17 mouse cellular contexts compared by ENCODE assay signal in the genomic region with DNA sequence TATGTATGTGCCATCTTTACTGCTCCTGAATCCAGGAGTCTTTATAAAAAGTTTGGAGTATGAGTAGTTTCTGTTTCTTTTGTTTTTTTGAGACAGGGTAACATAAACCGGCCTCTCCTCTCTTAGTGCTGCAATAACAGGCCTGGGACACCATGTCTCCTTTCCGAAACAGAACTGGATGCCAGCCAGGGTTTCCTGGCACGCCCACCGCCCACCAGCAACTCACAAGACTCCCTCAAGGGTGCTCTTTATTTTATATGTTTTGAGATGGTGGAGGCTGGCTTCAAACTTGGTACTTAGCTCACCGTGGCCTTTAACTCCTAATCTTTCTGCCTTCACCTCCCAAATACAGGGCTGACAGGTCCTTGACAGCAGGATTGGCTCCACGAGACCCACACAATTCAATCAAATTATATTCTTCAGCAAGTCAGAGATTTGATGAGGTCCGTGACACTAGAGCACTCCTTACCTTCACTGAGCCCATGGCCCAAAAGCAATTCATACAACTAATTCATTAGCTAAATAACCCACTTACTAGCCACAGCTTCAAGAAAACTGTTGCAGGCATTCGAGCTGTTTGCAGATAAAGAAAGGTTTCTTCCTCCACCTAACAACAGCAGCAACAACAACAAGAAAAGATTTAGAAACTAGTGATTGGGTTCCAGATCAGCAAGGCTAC. TPM values are rescaled to one million over a fixed set of nuclear protein-coding genes. Genes with fewer than 3 reads are reported as not detected.
A peak's percentile ranks its signal among the peaks of the same experiment; 100 is the strongest.
DNase-seq lines count a peak whose midpoint lies in the region; ATAC-seq lines count a peak whose summit lies in the region.
"Had no signal": no experiment of that assay in that cellular context is flagged by ENCODE, and none has a peak within 500 bp of the region (broad histone marks: within the 10 kb centered on the region; RNA-seq: fewer than 3 reads in every experiment).

No protein-coding gene starts in this region.

- no peak overlapping the region for H3K4me3 ChIP-seq in liver, embryonic 12.5 days

- WGBS in liver, embryonic 12.5 days (ENCODE audit: insufficient replicate concordance): 79% methylated on average over 8 of the region's 8 CpGs

- no peak for ATAC-seq in liver, embryonic 12.5 days

- no peak overlapping the region for H3K4me2 ChIP-seq in liver, embryonic 12.5 days

- peaks cover 31% of the 10 kb centered on the region for H3K36me3 ChIP-seq in liver, embryonic 12.5 days

- 0 out of 2 replicates have a peak overlapping the region, but pooled peaks have one; percentile 47 for H3K27ac ChIP-seq in liver, embryonic 12.5 days
- H3K27ac ChIP-seq: embryonic facial prominence, embryonic 15.5 days had no signal

- H3K27me3 ChIP-seq in liver, embryonic 12.5 days (replicated peaks): no peaks in the 10 kb centered on the region
- H3K27me3 ChIP-seq: embryonic facial prominence, embryonic 15.5 days; midbrain, embryonic 12.5 days; neural tube, embryonic 15.5 days had no signal

- no peaks in the 10 kb centered on the region for H3K9me3 ChIP-seq in liver, embryonic 12.5 days (replicated peaks)
- H3K9me3 ChIP-seq: embryonic facial prominence, embryonic 15.5 days; midbrain, embryonic 12.5 days; neural tube, embryonic 15.5 days had no signal

- H3K4me1 ChIP-seq in liver, embryonic 12.5 days: peaks cover 57% of the 10 kb centered on the region

- peak; percentile 69 for DNase-seq in cerebellum, adult 11-12 months
- no peak for DNase-seq in cerebellum, postnatal 36 days
- no peak for DNase-seq in liver
- DNase-seq in 416B (ENCODE audit: low read depth): peak; percentile 33
- peak; percentile 66 for DNase-seq in cerebellum, adult 9-11 months
- no peak for DNase-seq in layer of hippocampus, adult 9-11 months
- DNase-seq: embryo, embryonic 11 days; gastrocnemius, postnatal 36 days; kidney, adult 9 months; kidney, postnatal 4 days; retina, postnatal 1 day; right cerebral cortex, postnatal 4 days; thymus, postnatal 36 days had no signal

- no peak overlapping the region for H3K9ac ChIP-seq in liver, embryonic 12.5 days
- H3K9ac ChIP-seq: embryonic facial prominence, embryonic 15.5 days; midbrain, embryonic 12.5 days had no signal

RNA-seq across cellular contexts. Expression of gene Chaf1a, which starts 1.5 kb away (rescaled TPM):
- 34.3 and 37.6 TPM in 2 replicates for polyA plus RNA-seq in liver, embryonic 12.5 days (2016; fragmentation: Nextera tagmentation; extraction: Ambion mirVana)

RNA-seq across cellular contexts. Expression of gene Sh3gl1, which starts 2.3 kb away (rescaled TPM):
- 66.4 and 67.9 TPM in 2 replicates for polyA plus RNA-seq in liver, embryonic 12.5 days (2016; fragmentation: Nextera tagmentation; extraction: Ambion mirVana)

RNA-seq across cellular contexts. Expression of gene Mpnd, which starts 33.2 kb away (rescaled TPM):
- polyA plus RNA-seq in liver, embryonic 12.5 days (2016; fragmentation: Nextera tagmentation; extraction: Ambion mirVana): 27.4 and 29.1 TPM in 2 replicates

RNA-seq across cellular contexts. Expression of gene Stap2, which starts 33.3 kb away (rescaled TPM):
- polyA plus RNA-seq in liver, embryonic 12.5 days (2016; fragmentation: Nextera tagmentation; extraction: Ambion mirVana): 1.8 and 2.1 TPM in 2 replicates

RNA-seq across cellular contexts. Expression of gene Ubxn6, which starts 36.1 kb away (rescaled TPM):
- 15.8 and 17.9 TPM in 2 replicates for polyA plus RNA-seq in liver, embryonic 12.5 days (2016; fragmentation: Nextera tagmentation; extraction: Ambion mirVana)

Comparison
In these comparisons a context has a peak if more than half of its experiments do, and no peak if none do; other contexts are left out.
1. DNase-seq: peak in cerebellum, adult 11-12 months (single experiment), 416B (single experiment) and cerebellum, adult 9-11 months (single experiment); none in cerebellum, postnatal 36 days (0 of 2), liver (single experiment) and layer of hippocampus, adult 9-11 months (single experiment).